Mouse (Mus musculus) embryonic facial prominence, embryonic 14.5 days (tissue): ENCODE results near the gene Saal1. TPM values are rescaled to one million over a fixed set of nuclear protein-coding genes. Genes with fewer than 3 reads are reported as not detected.

ENCODE experiments used
- ATAC-seq: fragments of 200-750 bp; cut with Nextera tagmentation; 2 replicates; pipeline ENCODE4 v1.8.0; 2017; ENCODE audit warnings: low read depth, moderate number of reproducible peaks, moderate TSS enrichment
- DNase-seq: peaks from one replicate; pipeline ENCODE4 v3.0.0-alpha.2; 2015; ENCODE audit warnings: low spot score
- H3K27ac ChIP-seq: fragments of 300-500 bp; sonication (generic); replicated peaks from 2 replicates; pipeline ENCODE4 v1.5.1; 2014; ENCODE audit warnings: low read depth, mild to moderate bottlenecking, low read length, moderate library complexity
- H3K27me3 ChIP-seq: fragments of 300-500 bp; sonication (generic); replicated peaks from 2 replicates; pipeline ENCODE4 v1.6.1; 2014; ENCODE audit warnings: low read length; ENCODE audit not compliant: control insufficient read depth, insufficient read depth
- H3K36me3 ChIP-seq: fragments of 300-500 bp; sonication (generic); 2 replicates; pipeline ENCODE4 v1.6.1; 2014; ENCODE audit warnings: low read length, mixed read lengths; ENCODE audit not compliant: control insufficient read depth, insufficient read depth
- H3K4me1 ChIP-seq: fragments of 300-500 bp; sonication (generic); 2 replicates; pipeline ENCODE4 v1.6.1; 2014; ENCODE audit warnings: antibody characterized with exemption, low read length; ENCODE audit not compliant: control insufficient read depth, insufficient read depth
- H3K4me2 ChIP-seq: fragments of 300-500 bp; sonication (generic); 2 replicates; pipeline ENCODE4 v1.6.1; 2014; ENCODE audit warnings: low read depth, mild to moderate bottlenecking, low read length, moderate library complexity, mixed read lengths
- H3K4me3 ChIP-seq: fragments of 300-500 bp; sonication (generic); 2 replicates; pipeline ENCODE4 v1.5.1; 2014; ENCODE audit warnings: low read depth, mild to moderate bottlenecking, low read length
- H3K9ac ChIP-seq: fragments of 300-500 bp; sonication (generic); 2 replicates; pipeline ENCODE4 v1.6.1; 2014; ENCODE audit warnings: low read depth, mild to moderate bottlenecking, low read length, moderate library complexity, mixed read lengths
- H3K9me3 ChIP-seq: fragments of 300-500 bp; sonication (generic); 2 replicates; pipeline ENCODE4 v1.6.1; 2016; ENCODE audit warnings: low read length; ENCODE audit not compliant: control insufficient read depth
- WGBS: fragments of 180-500 bp; shearing (Covaris S2); extraction: QIAGEN DNeasy Blood & Tissue Kit; methylation state at CpG from one replicate; pipeline ENCODE4 v1.1.7; 2014; 5-methylcytosine and 5-hydroxymethylcytosine counted together
- polyA plus RNA-seq: library from polyadenylated mRNA; unstranded; fragments of >200 nt; fragmentation: Nextera tagmentation; extraction: Ambion mirVana; gene quantifications from 2 replicates; pipeline ENCODE4 v1.2.1, GENCODE M21; 2014

Gene Saal1
- polyA plus RNA-seq, 1 experiment from 2014 or later, result 26.8 TPM

GRCm38 (mm10) chr7:46734983-46735382, 24.5 kb upstream of the Saal1 start:
- Histone ChIP-seq H3K9me3 (no peaks in the 10 kb centered on the region), H3K27me3 (no peaks in the 10 kb centered on the region), H3K9ac (no peak overlapping the region), H3K4me1 (no peaks in the 10 kb centered on the region), H3K4me2 (no peak overlapping the region), H3K4me3 (no peak overlapping the region), H3K27ac (no peak overlapping the region), H3K36me3 (no peaks in the 10 kb centered on the region)
- no peak for DNase-seq
- no peak for ATAC-seq
- 76% methylated on average over 2 of the region's 2 CpGs for WGBS

GRCm38 (mm10) chr7:46732458-46732857, 22.0 kb upstream of the Saal1 start, which contains the start of gene Saa4:
Saa4 (minus strand) TSS chr7:46732603.
- no peak within 1 kb of the TSS for H3K9ac ChIP-seq
- no peak within 1 kb of the TSS for H3K27ac ChIP-seq
- H3K9me3 ChIP-seq, result no peaks in the 10 kb centered on the region
- DNase-seq (no peak), ATAC-seq (no peak)
- 80% methylated on average over 4 of the region's 4 CpGs for WGBS
- no peaks in the 10 kb centered on the region for H3K4me1 ChIP-seq
- no peak within 1 kb of the TSS for H3K4me2 ChIP-seq
- H3K36me3 ChIP-seq, result no peaks in the 10 kb centered on the region
- no peak within 1 kb of the TSS for H3K4me3 ChIP-seq
- H3K27me3 ChIP-seq, result no peaks in the 10 kb centered on the region

GRCm38 (mm10) chr7:46727584-46727983, 17.1 kb upstream of the Saal1 start:
- H3K4me2 ChIP-seq, result no peak overlapping the region
- WGBS, result 74% methylated on average over 1 of the region's 1 CpGs
- no peak for DNase-seq
- H3K4me1 ChIP-seq, result no peaks in the 10 kb centered on the region
- no peak overlapping the region for H3K9ac ChIP-seq
- no peaks in the 10 kb centered on the region for H3K9me3 ChIP-seq
- H3K36me3 ChIP-seq, result no peaks in the 10 kb centered on the region
- no peak overlapping the region for H3K27ac ChIP-seq
- ATAC-seq, result no peak
- no peak overlapping the region for H3K4me3 ChIP-seq
- no peaks in the 10 kb centered on the region for H3K27me3 ChIP-seq

GRCm38 (mm10) chr7:46724396-46724795, 13.9 kb upstream of the Saal1 start:
- WGBS, result 73% methylated on average over 5 of the region's 5 CpGs
- H3K4me3 ChIP-seq, result no peak overlapping the region
- DNase-seq, result no peak
- H3K27me3 ChIP-seq, result no peaks in the 10 kb centered on the region
- no peak overlapping the region for H3K27ac ChIP-seq
- no peaks in the 10 kb centered on the region for H3K9me3 ChIP-seq
- no peak overlapping the region for H3K9ac ChIP-seq
- H3K4me2 ChIP-seq, result no peak overlapping the region
- H3K4me1 ChIP-seq, result no peaks in the 10 kb centered on the region
- no peak for ATAC-seq
- H3K36me3 ChIP-seq, result no peaks in the 10 kb centered on the region

DNA sequence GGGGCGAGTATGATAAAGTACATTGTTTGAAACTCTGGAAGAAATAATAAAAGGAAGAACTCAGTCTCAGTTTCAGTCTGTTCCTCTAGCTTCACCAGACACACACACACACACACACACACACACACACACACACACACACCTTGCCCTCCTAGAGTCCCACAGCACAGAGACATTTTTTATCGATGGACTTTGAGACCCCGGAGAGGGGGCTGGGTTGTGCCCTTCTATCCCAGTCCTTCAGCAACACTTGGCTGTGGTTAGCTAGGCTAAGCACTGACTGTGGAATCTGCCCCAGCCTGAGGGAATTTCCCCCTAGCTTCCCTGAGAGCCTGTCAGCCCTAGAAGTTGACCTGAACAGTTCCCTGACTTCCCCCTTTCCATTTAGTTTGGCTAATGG, 13.4 kb upstream of the Saal1 start:
- no peaks in the 10 kb centered on the region for H3K9me3 ChIP-seq
- no peak overlapping the region for H3K9ac ChIP-seq
- H3K4me1 ChIP-seq, result no peaks in the 10 kb centered on the region
- H3K27ac ChIP-seq, result no peak overlapping the region
- WGBS, result 82% methylated on average over 3 of the region's 3 CpGs
- H3K4me3 ChIP-seq, result no peak overlapping the region
- DNase-seq (no peak), ATAC-seq (no peak)
- no peaks in the 10 kb centered on the region for H3K36me3 ChIP-seq
- no peaks in the 10 kb centered on the region for H3K27me3 ChIP-seq
- no peak overlapping the region for H3K4me2 ChIP-seq

- H3K4me2 ChIP-seq, result no peak overlapping the region
- WGBS, result 93% methylated on average over 6 of the region's 6 CpGs
- H3K4me3 ChIP-seq, result no peak overlapping the region
- H3K27me3 ChIP-seq, result no peaks in the 10 kb centered on the region
- H3K36me3 ChIP-seq, result no peaks in the 10 kb centered on the region
- no peak for DNase-seq
- H3K27ac ChIP-seq, result no peak overlapping the region
- no peak overlapping the region for H3K9ac ChIP-seq
- no peaks in the 10 kb centered on the region for H3K9me3 ChIP-seq
- no peak for ATAC-seq
- H3K4me1 ChIP-seq, result no peaks in the 10 kb centered on the region
Observed at GRCm38 (mm10) chr7:46723354-46723753, 12.9 kb upstream of the Saal1 start.

DNA sequence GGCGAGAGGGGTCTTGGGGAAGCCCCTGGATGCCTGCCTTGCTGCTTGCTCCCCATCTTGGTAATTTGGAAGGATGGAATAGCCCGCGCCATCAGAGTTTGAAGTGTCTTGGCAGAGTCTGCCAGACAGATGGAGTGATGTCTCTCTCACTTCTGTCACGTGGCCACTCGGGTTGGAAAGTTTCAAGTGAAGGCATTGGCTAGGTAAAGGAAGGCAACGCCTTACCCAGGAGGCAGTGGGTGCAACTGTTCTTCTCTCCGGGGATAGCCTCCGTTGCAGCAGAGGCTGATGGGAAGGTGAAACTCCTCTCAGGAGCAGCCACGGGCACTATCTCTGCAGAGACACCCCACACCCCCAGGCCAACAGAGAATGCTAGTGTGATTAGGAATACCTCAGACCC, 10.0 kb upstream of the Saal1 start:
- ATAC-seq, result no peak
- WGBS, result 82% methylated on average over 9 of the region's 9 CpGs

GRCm38 (mm10) chr7:46719526-46719925, 9.0 kb upstream of the Saal1 start:
- no peak overlapping the region for H3K9ac ChIP-seq
- no peaks in the 10 kb centered on the region for H3K36me3 ChIP-seq
- DNase-seq, result no peak
- no peaks in the 10 kb centered on the region for H3K27me3 ChIP-seq
- H3K4me2 ChIP-seq, result no peak overlapping the region
- no peak overlapping the region for H3K27ac ChIP-seq
- H3K4me1 ChIP-seq, result no peaks in the 10 kb centered on the region
- no peak overlapping the region for H3K4me3 ChIP-seq
- ATAC-seq, result no peak
- 67% methylated on average over 7 of the region's 7 CpGs for WGBS
- H3K9me3 ChIP-seq, result no peaks in the 10 kb centered on the region

More for the DNA sequence above, 10.0 kb upstream of the Saal1 start:
- Histone ChIP-seq H3K9ac (no peak overlapping the region), H3K36me3 (no peaks in the 10 kb centered on the region), H3K4me2 (no peak overlapping the region), H3K4me1 (no peaks in the 10 kb centered on the region), H3K4me3 (no peak overlapping the region), H3K27me3 (no peaks in the 10 kb centered on the region), H3K9me3 (no peaks in the 10 kb centered on the region), H3K27ac (no peak overlapping the region)
- no peak for DNase-seq

DNA sequence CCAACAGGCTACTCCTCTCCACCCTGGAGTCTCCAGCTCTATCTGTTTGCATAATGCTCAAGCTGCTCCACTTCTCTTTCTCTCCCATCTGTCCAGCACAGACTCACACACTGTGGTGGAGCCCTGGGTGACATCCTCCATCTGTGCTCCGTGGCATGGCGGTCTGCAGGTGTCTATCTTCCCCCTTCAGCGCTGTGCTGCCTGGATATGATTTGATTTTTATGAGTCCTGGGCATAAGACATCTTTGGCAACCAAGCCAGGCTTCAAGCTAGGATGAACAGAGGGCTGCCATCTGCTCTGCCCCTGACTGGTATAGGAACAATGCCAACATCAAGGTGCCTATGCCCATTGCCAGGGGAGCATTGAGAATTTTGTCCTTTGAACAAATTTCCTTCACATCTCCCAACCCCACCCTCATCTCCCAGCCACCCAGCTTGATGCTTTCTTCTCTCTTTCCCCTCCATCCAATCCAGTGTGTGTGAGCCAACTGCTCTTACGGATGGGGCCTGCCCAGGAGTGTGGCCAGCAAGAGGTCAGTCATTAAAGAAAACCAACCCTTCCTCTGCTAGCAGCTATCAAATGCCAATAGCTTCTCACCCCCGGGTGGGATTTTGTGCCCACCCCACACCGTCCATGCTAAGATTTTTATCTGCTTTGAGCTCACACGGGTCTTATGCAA, 8.3 kb upstream of the Saal1 start:
- Histone ChIP-seq H3K9ac (no peak overlapping the region), H3K4me3 (no peak overlapping the region), H3K36me3 (no peaks in the 10 kb centered on the region), H3K27me3 (no peaks in the 10 kb centered on the region), H3K4me2 (no peak overlapping the region), H3K4me1 (no peaks in the 10 kb centered on the region), H3K27ac (no peak overlapping the region), H3K9me3 (no peaks in the 10 kb centered on the region)
- DNase-seq, result no peak
- WGBS, result 76% methylated on average over 7 of the region's 7 CpGs
- ATAC-seq, result no peak
